Mouse (Mus musculus) cerebellum, adult (tissue): ENCODE measurements around the gene Ado.

Experiments
- ATAC-seq: cut with Nextera tagmentation; 2 replicates; pipeline ENCODE4 v1.9.2; 2017; ENCODE audit warnings: mild to moderate bottlenecking, moderate library complexity, mixed read lengths; ENCODE audit not compliant: insufficient number of reproducible peaks, low FRiP score, low TSS enrichment

The Ado gene

GRCm38 (mm10) chr10:67548877-67549731 is at the start of gene Ado:
Gene Ado (minus strand): TSS chr10:67548955.
- peak; percentile 95 for ATAC-seq

GRCm38 (mm10) chr10:67595278-67595677 is 46.5 kb upstream of the Ado start:
- no peak for ATAC-seq

- ATAC-seq, result no peak
Observed at GRCm38 (mm10) chr10:67585873-67586610, 37.3 kb upstream of the Ado start.

GRCm38 (mm10) chr10:67581698-67582285 is 33.0 kb upstream of the Ado start:
- ATAC-seq, result no peak

- no peak for ATAC-seq
Observed at GRCm38 (mm10) chr10:67579830-67580229, 31.1 kb upstream of the Ado start.

- no peak for ATAC-seq
Observed at GRCm38 (mm10) chr10:67573310-67573709, 24.6 kb upstream of the Ado start.

- no peak for ATAC-seq
Observed at GRCm38 (mm10) chr10:67571443-67571842, 22.7 kb upstream of the Ado start.

- no peak for ATAC-seq
Observed at GRCm38 (mm10) chr10:67569539-67569938, 20.8 kb upstream of the Ado start.

GRCm38 (mm10) chr10:67566104-67566503 is 17.3 kb upstream of the Ado start:
- ATAC-seq, result no peak

GRCm38 (mm10) chr10:67564509-67564908 is 15.8 kb upstream of the Ado start:
- no peak for ATAC-seq

- no peak for ATAC-seq
Observed at GRCm38 (mm10) chr10:67561185-67561584, 12.4 kb upstream of the Ado start.

- ATAC-seq, result no peak
Observed at GRCm38 (mm10) chr10:67559765-67560394, 11.1 kb upstream of the Ado start.

- ATAC-seq, result no peak
Observed at GRCm38 (mm10) chr10:67558053-67558452, 9.3 kb upstream of the Ado start.

GRCm38 (mm10) chr10:67548261-67548854 is 397 bp downstream of the Ado start:
- ATAC-seq, result peak; percentile 57

GRCm38 (mm10) chr10:67547850-67548260 is 900 bp downstream of the Ado start:
- ATAC-seq, result no peak

- no peak for ATAC-seq
Observed at GRCm38 (mm10) chr10:67540591-67540990, 8.2 kb downstream of the Ado start.

- ATAC-seq, result no peak
Observed at GRCm38 (mm10) chr10:67539401-67539730, 9.4 kb downstream of the Ado start.

GRCm38 (mm10) chr10:67538585-67539400 is 10.0 kb downstream of the Ado start:
- ATAC-seq, result no peak

GRCm38 (mm10) chr10:67538106-67538505 is 10.6 kb downstream of the Ado start:
- ATAC-seq, result no peak
